Mouse (Mus musculus) heart, embryonic 14.5 days (tissue): ENCODE results near the gene Adprhl1. TPM values are rescaled to one million over a fixed set of nuclear protein-coding genes. Genes with fewer than 3 reads are reported as not detected.
A peak's percentile ranks its signal among the peaks of the same experiment; 100 is the strongest.

ENCODE experiments used
- ATAC-seq: fragments of 200-750 bp; cut with Nextera tagmentation; 2 replicates; pipeline ENCODE4 v1.8.0; 2017; ENCODE audit warnings: low read depth, moderate TSS enrichment; ENCODE audit not compliant: insufficient number of reproducible peaks, insufficient read depth, low FRiP score
- H3K27ac ChIP-seq, 2 experiments: fragments of 200-500 bp in 1 of 2; fragments of 300-500 bp in 1 of 2; sonication (generic) in 1 of 2; replicated peaks in 1 of 2; 2 replicates each; pipeline ENCODE4 v1.5.1; 2012 to 2014; ENCODE audit warnings: low read depth in 2 of 2, low read length in 2 of 2, control low read depth in 1 of 2, mild to moderate bottlenecking in 1 of 2, mixed read lengths in 1 of 2; ENCODE audit not compliant: control insufficient read depth in 1 of 2, insufficient read depth in 1 of 2
- H3K27me3 ChIP-seq: fragments of 300-500 bp; sonication (generic); 2 replicates; pipeline ENCODE4 v1.6.1; 2014; ENCODE audit warnings: mild to moderate bottlenecking, low read length, control low read depth; ENCODE audit not compliant: control insufficient read depth, insufficient read depth
- H3K36me3 ChIP-seq: fragments of 300-500 bp; sonication (generic); 2 replicates; pipeline ENCODE4 v1.6.1; 2014; ENCODE audit warnings: mild to moderate bottlenecking, control low read depth, low read length, mixed read lengths; ENCODE audit not compliant: control insufficient read depth, insufficient read depth
- H3K4me1 ChIP-seq, 2 experiments: fragments of 200-500 bp in 1 of 2; fragments of 300-500 bp in 1 of 2; sonication (generic) in 1 of 2; 2 replicates each; pipeline ENCODE4 v1.6.1; 2012 to 2014; ENCODE audit warnings: low read length in 2 of 2, control low read depth in 1 of 2, mixed read lengths in 1 of 2; ENCODE audit not compliant: control insufficient read depth in 2 of 2, insufficient read depth in 2 of 2
- H3K4me2 ChIP-seq: fragments of 300-500 bp; sonication (generic); 2 replicates; pipeline ENCODE4 v1.6.1; 2014; ENCODE audit warnings: mild to moderate bottlenecking, low read length
- H3K4me3 ChIP-seq, 2 experiments: fragments of 200-500 bp in 1 of 2; fragments of 300-500 bp in 1 of 2; sonication (generic) in 1 of 2; 2 replicates each; pipeline ENCODE4 v1.5.1; 2012 to 2014; ENCODE audit warnings: low read length in 2 of 2, mild to moderate bottlenecking in 2 of 2, control low read depth in 1 of 2, low read depth in 1 of 2, moderate library complexity in 1 of 2; ENCODE audit not compliant: control insufficient read depth in 1 of 2, insufficient read depth in 1 of 2
- H3K9ac ChIP-seq: fragments of 300-500 bp; sonication (generic); 2 replicates; pipeline ENCODE4 v1.6.1; 2014; ENCODE audit warnings: mild to moderate bottlenecking, low read length
- H3K9me3 ChIP-seq: fragments of 300-500 bp; sonication (generic); 2 replicates; pipeline ENCODE4 v1.6.1; 2016; ENCODE audit warnings: low read length, control low read depth; ENCODE audit not compliant: control insufficient read depth
- WGBS: fragments of 180-500 bp; shearing (Covaris S2); extraction: QIAGEN DNeasy Blood & Tissue Kit; methylation state at CpG from one replicate; pipeline ENCODE4 v1.1.7; 2014; 5-methylcytosine and 5-hydroxymethylcytosine counted together
- polyA plus RNA-seq: library from polyadenylated mRNA; unstranded; fragments of >200 nt; fragmentation: Nextera tagmentation; extraction: Ambion mirVana; gene quantifications from 2 replicates; pipeline ENCODE4 v1.2.1, GENCODE M21; 2014

Gene Adprhl1
- polyA plus RNA-seq, 1 experiment from 2014 or later: 239 TPM

- no peak for ATAC-seq
- Histone ChIP-seq H3K27me3 (no peaks in the 10 kb centered on the region), H3K9ac (peak overlapping the region; percentile 53; the same call in 1 of the 2 replicates), H3K4me2 (no peak overlapping the region), H3K27ac (peak overlapping the region; percentile 6 to 86; a peak in 3 of 4 replicates), H3K36me3 (peaks cover 38% of the 10 kb centered on the region), H3K9me3 (no peaks in the 10 kb centered on the region), H3K4me3 (no peak overlapping the region), H3K4me1 (peaks cover 48 to 52% of the 10 kb centered on the region in 2 experiments)
- WGBS: 40% methylated on average over 9 of the region's 9 CpGs
Measured at GRCm38 (mm10) chr8:13228923-13229610, 24.9 kb downstream of the Adprhl1 start.

DNA sequence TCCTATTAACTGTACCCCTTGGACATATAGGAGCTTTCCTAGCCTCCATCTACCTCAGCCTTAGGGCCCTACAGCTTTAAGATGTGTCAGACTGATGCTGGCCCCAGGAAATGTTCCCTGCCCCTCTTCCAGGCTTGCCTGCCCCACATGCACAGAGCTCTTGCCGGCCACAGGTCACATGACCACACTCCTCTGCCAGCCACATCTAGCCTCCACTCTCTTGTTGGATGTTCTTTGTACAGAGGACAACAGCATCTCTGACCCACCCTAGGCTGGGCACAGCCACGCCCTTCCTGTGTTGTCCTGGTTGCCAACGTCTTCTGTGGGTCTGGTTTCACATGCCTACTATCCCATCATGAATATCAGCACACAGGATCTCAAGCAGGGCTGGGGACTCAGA, 26.8 kb downstream of the Adprhl1 start:
- H3K4me2 ChIP-seq: peak overlapping the region; percentile 37; the same call in 1 of the 2 replicates
- H3K9me3 ChIP-seq: no peaks in the 10 kb centered on the region
- H3K4me3 ChIP-seq: no peak overlapping the region
- H3K27me3 ChIP-seq: no peaks in the 10 kb centered on the region
- ATAC-seq: 0 out of 2 replicates have a peak, but pooled peaks have one; percentile 6
- peaks cover 48 to 52% of the 10 kb centered on the region in 2 experiments for H3K4me1 ChIP-seq
- H3K27ac ChIP-seq: peak overlapping the region; percentile 86 to 91
- H3K9ac ChIP-seq: peak overlapping the region; percentile 65
- H3K36me3 ChIP-seq: peaks cover 42% of the 10 kb centered on the region
- 36% methylated on average over 3 of the region's 3 CpGs for WGBS

GRCm38 (mm10) chr8:13226288-13226687, 27.7 kb downstream of the Adprhl1 start:
- Histone ChIP-seq H3K36me3 (peaks cover 43% of the 10 kb centered on the region), H3K4me1 (peaks cover 48 to 52% of the 10 kb centered on the region in 2 experiments), H3K27me3 (no peaks in the 10 kb centered on the region), H3K27ac (peak overlapping the region; percentile 86 to 91), H3K9ac (peak overlapping the region; percentile 65), H3K4me2 (peak overlapping the region; percentile 37; the same call in 1 of the 2 replicates), H3K4me3 (no peak overlapping the region), H3K9me3 (no peaks in the 10 kb centered on the region)
- WGBS: 29% methylated on average over 6 of the region's 6 CpGs
- peak; percentile 28; the same call in 1 of the 2 replicates for ATAC-seq

GRCm38 (mm10) chr8:13224426-13224825, 29.5 kb downstream of the Adprhl1 start:
- ATAC-seq: no peak
- H3K4me2 ChIP-seq: no peak overlapping the region
- H3K4me3 ChIP-seq: no peak overlapping the region
- peaks cover 33 to 38% of the 10 kb centered on the region in 2 experiments for H3K4me1 ChIP-seq
- no peak overlapping the region for H3K27ac ChIP-seq
- 82% methylated on average over 9 of the region's 9 CpGs for WGBS
- H3K9ac ChIP-seq: no peak overlapping the region
- no peaks in the 10 kb centered on the region for H3K9me3 ChIP-seq
- peaks cover 56% of the 10 kb centered on the region for H3K36me3 ChIP-seq
- no peaks in the 10 kb centered on the region for H3K27me3 ChIP-seq

- no peaks in the 10 kb centered on the region for H3K27me3 ChIP-seq
- WGBS: 84% methylated on average over 4 of the region's 4 CpGs
Measured at GRCm38 (mm10) chr8:13218441-13218840, 35.5 kb downstream of the Adprhl1 start.

GRCm38 (mm10) chr8:13217986-13218385, 36.0 kb downstream of the Adprhl1 start:
- no peak for ATAC-seq
- H3K4me2 ChIP-seq: no peak overlapping the region
- no peaks in the 10 kb centered on the region for H3K27me3 ChIP-seq

More at GRCm38 (mm10) chr8:13218441-13218840, 35.5 kb downstream of the Adprhl1 start:
- Histone ChIP-seq H3K4me3 (no peak overlapping the region), H3K4me2 (no peak overlapping the region), H3K27ac (no peak overlapping the region), H3K9ac (no peak overlapping the region), H3K4me1 (peaks cover 12 to 17% of the 10 kb centered on the region in 2 experiments), H3K36me3 (peaks cover 42% of the 10 kb centered on the region), H3K9me3 (no peaks in the 10 kb centered on the region)
- no peak for ATAC-seq

GRCm38 (mm10) chr8:13217093-13217492, 36.9 kb downstream of the Adprhl1 start:
- H3K4me2 ChIP-seq: no peak overlapping the region
- H3K36me3 ChIP-seq: peaks cover 28% of the 10 kb centered on the region
- ATAC-seq: no peak
- H3K27ac ChIP-seq: no peak overlapping the region
- H3K9me3 ChIP-seq: no peaks in the 10 kb centered on the region
- no peaks in the 10 kb centered on the region for H3K27me3 ChIP-seq
- H3K9ac ChIP-seq: no peak overlapping the region
- 34% methylated on average over 5 of the region's 5 CpGs for WGBS
- H3K4me1 ChIP-seq: peaks cover 22 to 28% of the 10 kb centered on the region in 2 experiments
- no peak overlapping the region for H3K4me3 ChIP-seq

More at GRCm38 (mm10) chr8:13217986-13218385, 36.0 kb downstream of the Adprhl1 start:
- H3K4me1 ChIP-seq: peaks cover 17 to 22% of the 10 kb centered on the region in 2 experiments
- no peak overlapping the region for H3K9ac ChIP-seq
- no peak overlapping the region for H3K4me3 ChIP-seq
- H3K27ac ChIP-seq: no peak overlapping the region
- H3K9me3 ChIP-seq: no peaks in the 10 kb centered on the region
- H3K36me3 ChIP-seq: peaks cover 37% of the 10 kb centered on the region
